Mouse (Mus musculus): Measurements from ENCODE around the gene Acta1.

The Acta1 gene

GRCm38 (mm10) chr8:123894502-123895097, at the start of gene Acta1:
TSS of gene Acta1 (minus strand) at chr8:123894751.
- no peak for DNase-seq (ENCODE audit: low read depth, low spot score)

- DNase-seq (ENCODE audit: low read depth, low spot score), result no peak
Observed at GRCm38 (mm10) chr8:123929026-123929425, 34.5 kb upstream of the Acta1 start.

DNA sequence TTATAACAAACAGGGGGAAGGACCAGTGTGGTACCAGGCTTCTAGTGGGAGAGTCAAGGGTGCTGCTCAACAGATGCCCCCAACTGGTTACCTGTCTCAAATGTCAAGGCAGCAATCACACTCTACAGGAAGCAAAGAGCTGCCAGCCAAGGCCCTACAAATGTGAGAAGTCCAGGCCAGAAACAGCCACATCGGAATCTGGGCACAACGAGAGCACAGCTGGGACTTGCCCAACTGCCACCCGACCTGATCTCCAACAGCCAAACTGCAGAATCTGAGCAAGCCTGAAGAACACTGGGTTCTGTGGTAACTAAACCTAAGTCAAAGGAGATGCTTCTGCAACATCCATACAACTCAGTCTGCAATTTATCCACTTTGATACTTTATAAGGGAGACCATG, 31.1 kb upstream of the Acta1 start:
- no peak for DNase-seq (ENCODE audit: low read depth, low spot score)

DNA sequence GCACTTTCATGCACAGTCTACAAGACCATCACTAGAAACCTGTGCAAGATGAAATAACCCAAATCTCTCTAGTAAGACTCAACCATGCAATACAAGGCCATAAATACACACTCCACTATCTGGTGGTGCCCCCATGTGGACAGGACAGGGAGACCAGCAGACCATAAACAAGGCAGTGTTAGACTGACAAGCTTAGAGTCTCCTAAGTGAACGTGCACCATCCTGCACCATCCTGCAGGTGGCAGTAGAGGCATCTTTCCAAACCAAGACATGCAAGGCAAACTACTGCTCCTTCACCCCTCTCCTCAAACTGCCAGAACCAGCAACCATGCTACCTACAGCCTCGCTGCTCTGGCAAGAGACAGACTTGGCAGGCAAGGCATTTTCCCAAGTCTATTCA, 30.2 kb upstream of the Acta1 start:
- peak; percentile 77 for DNase-seq (ENCODE audit: low read depth, low spot score)

- DNase-seq (ENCODE audit: low read depth, low spot score), result no peak
Observed at GRCm38 (mm10) chr8:123914635-123915034, 20.1 kb upstream of the Acta1 start.

DNA sequence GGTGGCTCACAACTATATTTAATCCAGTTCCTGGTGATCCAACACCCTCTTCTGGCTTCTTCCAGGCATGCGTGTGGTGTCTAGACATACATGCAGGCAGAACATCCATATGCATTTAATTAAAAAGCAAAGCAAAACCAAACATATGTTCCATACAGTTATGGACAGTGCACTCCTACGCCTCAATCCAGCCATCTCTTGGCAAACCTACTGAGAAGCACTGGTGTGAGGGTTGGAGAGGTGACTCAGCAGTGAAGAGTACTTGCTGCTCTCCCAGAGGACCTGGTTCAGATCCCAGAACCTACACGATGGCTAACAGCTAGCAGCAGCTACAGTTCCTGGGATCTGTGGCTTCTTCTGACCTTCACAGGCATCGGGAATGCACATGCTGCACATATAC, 17.7 kb upstream of the Acta1 start:
- no peak for DNase-seq (ENCODE audit: low read depth, low spot score)

DNA sequence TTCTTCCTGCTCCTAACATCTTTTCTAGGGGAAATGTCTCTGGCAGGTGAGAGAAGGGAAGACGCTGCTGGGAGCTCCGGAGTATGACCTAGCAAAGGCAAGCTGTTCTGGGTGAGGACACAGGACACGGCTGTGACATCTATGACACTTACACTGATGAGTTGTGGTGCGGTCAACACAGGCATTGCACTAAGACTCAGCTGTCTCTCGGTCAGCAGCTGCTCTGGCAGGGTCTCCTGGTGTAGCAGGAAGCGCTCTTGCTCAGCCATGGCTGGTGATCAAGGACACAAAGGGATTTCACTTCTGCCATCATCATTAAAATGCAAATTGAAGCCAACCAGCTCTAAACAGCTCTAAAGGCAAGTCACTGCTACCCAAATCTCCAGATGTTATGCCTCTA, 13.1 kb upstream of the Acta1 start:
- DNase-seq (ENCODE audit: low read depth, low spot score), result no peak

GRCm38 (mm10) chr8:123902653-123903052, 8.1 kb upstream of the Acta1 start:
- no peak for DNase-seq (ENCODE audit: low read depth, low spot score)

GRCm38 (mm10) chr8:123899366-123899765, 4.8 kb upstream of the Acta1 start:
- DNase-seq (ENCODE audit: low read depth, low spot score), result no peak

- DNase-seq (ENCODE audit: low read depth, low spot score), result no peak
Observed at GRCm38 (mm10) chr8:123898576-123898975, 4.0 kb upstream of the Acta1 start.

GRCm38 (mm10) chr8:123896774-123897173, 2.2 kb upstream of the Acta1 start:
- DNase-seq (ENCODE audit: low read depth, low spot score), result no peak

DNA sequence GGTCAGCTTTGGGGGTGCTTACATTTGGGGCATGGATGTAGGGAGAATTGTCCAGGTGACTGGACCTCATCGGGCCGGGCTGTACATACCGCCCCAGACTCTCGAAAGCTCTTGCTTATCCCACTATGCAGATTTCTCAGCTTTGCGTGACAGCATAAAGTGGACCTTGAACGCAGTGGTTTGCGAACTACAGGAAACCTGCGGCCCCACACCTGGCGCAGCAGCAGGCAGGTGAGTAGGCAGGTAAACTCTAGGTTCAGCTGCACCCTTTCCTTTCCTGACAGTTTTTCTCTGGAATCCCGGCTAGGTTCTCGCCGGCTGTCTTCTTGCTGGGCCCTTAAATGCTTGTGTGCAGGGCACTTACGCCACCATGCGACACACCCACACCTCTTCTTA, 1.8 kb upstream of the Acta1 start:
- DNase-seq (ENCODE audit: low read depth, low spot score), result no peak

DNA sequence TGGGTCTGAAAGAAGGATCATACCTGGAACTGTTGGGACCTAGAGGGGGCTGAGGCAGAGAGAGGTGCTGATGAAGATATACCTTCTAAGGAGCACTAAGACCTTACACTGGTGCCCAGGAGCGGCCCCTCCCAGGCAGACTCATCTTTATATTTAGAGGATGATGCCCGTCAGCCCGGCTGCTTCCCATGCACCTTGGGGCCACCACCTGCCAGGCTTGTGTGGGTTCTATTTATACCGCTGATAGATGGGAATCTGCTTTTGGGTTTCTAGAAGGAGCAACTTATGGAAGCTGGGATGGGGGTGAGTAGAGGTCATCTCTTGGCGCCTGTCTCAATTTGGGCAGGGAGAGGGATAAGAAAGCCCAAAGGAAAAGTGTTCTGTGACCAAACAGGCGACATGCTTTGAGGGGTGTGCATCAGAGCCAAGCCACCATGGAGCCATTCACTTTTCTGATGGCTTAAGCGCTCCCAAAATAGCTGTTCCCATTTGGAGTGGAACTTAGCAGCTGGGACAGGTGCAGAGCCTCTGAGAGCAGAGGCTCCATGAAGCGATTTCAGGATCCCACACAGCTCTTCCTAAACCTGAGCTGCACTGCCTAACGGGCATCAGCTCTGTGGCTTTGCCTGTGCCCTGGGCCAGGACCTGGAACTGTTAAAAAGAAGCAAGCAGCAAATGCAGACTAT, 1.3 kb upstream of the Acta1 start:
- no peak for DNase-seq (ENCODE audit: low read depth, low spot score)

GRCm38 (mm10) chr8:123895230-123895629, 679 bp upstream of the Acta1 start:
- DNase-seq (ENCODE audit: low read depth, low spot score), result no peak

GRCm38 (mm10) chr8:123893413-123893812, 1.1 kb downstream of the Acta1 start:
- no peak for DNase-seq (ENCODE audit: low read depth, low spot score)

GRCm38 (mm10) chr8:123892586-123893155, 1.9 kb downstream of the Acta1 start:
- no peak for DNase-seq (ENCODE audit: low read depth, low spot score)

- no peak for DNase-seq (ENCODE audit: low read depth, low spot score)
Observed at GRCm38 (mm10) chr8:123891883-123892585, 2.5 kb downstream of the Acta1 start.

- no peak for DNase-seq (ENCODE audit: low read depth, low spot score)
Observed at GRCm38 (mm10) chr8:123891271-123891670, 3.3 kb downstream of the Acta1 start.

DNA sequence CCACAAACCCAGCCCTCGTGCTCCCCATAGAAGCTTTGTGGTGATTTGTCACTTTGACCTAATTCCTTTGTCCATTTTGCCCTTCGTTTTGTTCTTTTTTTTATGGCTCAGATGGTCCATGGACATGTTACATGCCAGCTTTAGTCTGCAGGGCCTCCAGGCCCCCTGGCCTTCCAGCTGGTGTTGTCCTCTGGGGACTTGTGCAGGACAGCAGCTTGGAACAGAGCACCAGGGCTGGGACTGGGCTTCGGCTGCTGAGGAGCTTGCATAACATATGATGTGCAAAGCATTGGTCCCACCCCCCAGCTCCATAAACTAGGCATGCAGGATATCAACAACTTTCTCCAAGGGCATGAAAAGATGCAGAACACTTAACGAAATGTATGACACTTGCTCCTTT, 4.8 kb downstream of the Acta1 start:
- no peak for DNase-seq (ENCODE audit: low read depth, low spot score)

DNA sequence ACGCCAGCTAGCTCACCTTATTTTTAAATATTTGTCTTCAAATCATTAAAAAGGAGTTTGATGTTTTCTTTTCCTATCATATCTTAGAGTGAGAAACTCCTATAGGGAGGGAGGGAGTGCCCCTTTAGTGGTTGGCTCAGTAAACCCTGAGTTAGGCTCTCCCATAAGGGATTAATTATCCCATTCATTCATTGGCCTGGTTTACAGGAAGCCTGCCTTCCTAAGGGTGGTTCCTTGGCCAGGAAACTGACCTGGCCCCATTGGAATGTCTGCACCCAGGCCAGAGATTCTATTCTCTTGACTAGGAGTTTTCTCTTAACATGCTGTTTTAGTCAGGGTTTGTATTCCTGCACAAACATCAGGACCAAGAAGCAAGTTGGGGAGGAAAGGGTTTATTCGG, 6.6 kb downstream of the Acta1 start:
- DNase-seq (ENCODE audit: low read depth, low spot score), result no peak

GRCm38 (mm10) chr8:123887163-123887562, 7.4 kb downstream of the Acta1 start:
- DNase-seq (ENCODE audit: low read depth, low spot score), result no peak

DNA sequence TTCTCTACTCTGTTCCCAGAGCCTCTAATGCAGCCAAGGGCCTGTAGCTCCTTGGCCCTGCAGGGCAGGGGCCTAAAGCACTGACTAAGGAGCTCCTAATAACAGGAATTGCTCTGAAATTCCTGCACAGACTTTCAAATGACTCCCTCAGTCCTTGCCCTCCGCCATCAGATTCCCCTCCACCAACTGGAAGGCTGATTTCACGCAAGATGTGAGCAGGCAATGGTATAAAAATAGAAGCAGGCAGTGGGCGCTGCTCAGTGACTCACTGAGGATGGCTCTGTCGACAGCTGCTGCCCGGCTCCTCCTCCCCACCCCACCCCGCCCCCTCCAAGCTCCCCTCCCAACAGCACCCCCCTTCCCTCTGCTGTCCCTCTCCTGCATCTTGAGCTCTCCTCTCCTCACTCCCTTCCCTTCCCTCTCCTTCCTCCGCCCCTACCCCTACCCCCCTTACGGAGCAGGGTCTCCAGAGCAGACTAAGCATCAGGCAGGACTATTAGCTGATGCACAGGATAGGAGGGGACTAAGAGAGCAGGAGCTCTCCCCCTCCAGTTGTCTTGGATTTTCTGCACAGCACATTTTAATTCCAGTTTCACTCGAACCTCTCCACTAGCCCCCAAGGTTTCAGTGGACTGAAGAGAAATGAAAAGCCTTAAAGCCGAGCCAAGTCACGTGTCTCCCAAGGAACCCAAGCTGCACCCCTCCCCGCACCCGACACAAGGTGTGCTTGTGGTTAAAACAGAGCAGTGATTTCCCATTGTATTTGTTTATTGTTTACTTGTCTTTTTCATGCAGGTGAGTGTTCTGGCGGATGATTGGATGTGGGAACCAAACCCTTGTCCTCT, 9.6 kb downstream of the Acta1 start:
- no peak for DNase-seq (ENCODE audit: low read depth, low spot score)
